Mouse (Mus musculus): ENCODE data around the gene Zmiz1. TPM values are rescaled to one million over a fixed set of nuclear protein-coding genes. Genes with fewer than 3 reads are reported as not detected.

Zmiz1 gene
- polyA plus RNA-seq, 1 experiment = 34.5 TPM

- no peaks in the 10 kb centered on the region for H3K27me3 ChIP-seq (ENCODE audit: control insufficient read depth, insufficient read depth, insufficient read length)
- H3K4me3 ChIP-seq = no peak overlapping the region
- H3K4me2 ChIP-seq (ENCODE audit: low read depth) = no peak overlapping the region
- H3K79me2 ChIP-seq (ENCODE audit: control insufficient read depth, insufficient read depth) = peaks cover 94% of the 10 kb centered on the region
- no peak overlapping the region for H3ac ChIP-seq (ENCODE audit: control insufficient read depth, insufficient read length)
- H3K36me3 ChIP-seq (ENCODE audit: control insufficient read depth, insufficient read depth) = no peaks in the 10 kb centered on the region
- TF ChIP-seq MYOG (IDR thresholded peaks at IDR 0.05; ENCODE audit: control insufficient read depth in 1 of 3, insufficient read depth in 1 of 3, insufficient read length in 2 of 3, low read depth in 2 of 3) = no peak
- peak; percentile 18 for TF ChIP-seq POLR2A (IDR thresholded peaks at IDR 0.05; ENCODE audit: insufficient read length, low read depth)
Observed at GRCm38 (mm10) chr14:25478755-25479154, 19.8 kb downstream of the Zmiz1 start.

- TF ChIP-seq SRF (IDR thresholded peaks at IDR 0.05; ENCODE audit: control insufficient read depth, insufficient read length, low read depth) (no peak), POLR2AphosphoS2 (IDR thresholded peaks at IDR 0.05; ENCODE audit: insufficient read length, low read depth) (peak; percentile 43), USF1 (IDR thresholded peaks at IDR 0.05; ENCODE audit: low read depth) (no peak), E2F4 (IDR thresholded peaks at IDR 0.05; ENCODE audit: insufficient read depth) (no peak), CEBPB (IDR thresholded peaks at IDR 0.05; ENCODE audit: insufficient read depth, poor library complexity, severe bottlenecking) (no peak)
- Histone ChIP-seq H3K36me3 (ENCODE audit: control insufficient read depth, insufficient read depth) (no peaks in the 10 kb centered on the region), H3K4me2 (ENCODE audit: low read depth) (no peak overlapping the region), H3ac (ENCODE audit: control insufficient read depth, insufficient read length) (no peak overlapping the region), H3K4me3 (no peak overlapping the region), H3K79me2 (ENCODE audit: control insufficient read depth, insufficient read depth) (peaks cover 94% of the 10 kb centered on the region), H3K27me3 (ENCODE audit: control insufficient read depth, insufficient read depth, insufficient read length) (no peaks in the 10 kb centered on the region)
Observed at GRCm38 (mm10) chr14:25479841-25480252, 20.9 kb downstream of the Zmiz1 start.

- no peak overlapping the region for H3K4me3 ChIP-seq
- TF ChIP-seq POLR2A (IDR thresholded peaks at IDR 0.05; ENCODE audit: insufficient read length, low read depth) (peak; percentile 0), MYOD1 (IDR thresholded peaks at IDR 0.05; ENCODE audit: control insufficient read depth in 1 of 3, insufficient read length in 2 of 3, low read depth in 2 of 3) (no peak)
- H3ac ChIP-seq (ENCODE audit: control insufficient read depth, insufficient read length) = no peak overlapping the region
- H3K4me2 ChIP-seq (ENCODE audit: low read depth) = no peak overlapping the region
- no peaks in the 10 kb centered on the region for H3K36me3 ChIP-seq (ENCODE audit: control insufficient read depth, insufficient read depth)
- peaks cover 94% of the 10 kb centered on the region for H3K79me2 ChIP-seq (ENCODE audit: control insufficient read depth, insufficient read depth)
- H3K27me3 ChIP-seq (ENCODE audit: control insufficient read depth, insufficient read depth, insufficient read length) = no peaks in the 10 kb centered on the region
Observed at GRCm38 (mm10) chr14:25480443-25480842, 21.5 kb downstream of the Zmiz1 start.

GRCm38 (mm10) chr14:25480916-25481666 is 22.1 kb downstream of the Zmiz1 start:
- H3K36me3 ChIP-seq (ENCODE audit: control insufficient read depth, insufficient read depth) = no peaks in the 10 kb centered on the region
- peaks cover 98% of the 10 kb centered on the region for H3K79me2 ChIP-seq (ENCODE audit: control insufficient read depth, insufficient read depth)
- H3K4me2 ChIP-seq (ENCODE audit: low read depth) = no peak overlapping the region
- no peak overlapping the region for H3K4me3 ChIP-seq
- no peak for TF ChIP-seq TCF3 (IDR thresholded peaks at IDR 0.05; ENCODE audit: insufficient read length, low read depth)
- TF ChIP-seq POLR2AphosphoS2 (IDR thresholded peaks at IDR 0.05; ENCODE audit: insufficient read length, low read depth) = peak; percentile 24
- no peak for TF ChIP-seq MAX (IDR thresholded peaks at IDR 0.05; ENCODE audit: low read depth)
- no peak for TF ChIP-seq MYOD1 (IDR thresholded peaks at IDR 0.05; ENCODE audit: control insufficient read depth in 1 of 3, insufficient read length in 2 of 3, low read depth in 2 of 3)
- H3ac ChIP-seq (ENCODE audit: control insufficient read depth, insufficient read length) = no peak overlapping the region
- H3K27me3 ChIP-seq (ENCODE audit: control insufficient read depth, insufficient read depth, insufficient read length) = no peaks in the 10 kb centered on the region

- H3ac ChIP-seq (ENCODE audit: control insufficient read depth, insufficient read length) = no peak overlapping the region
- TF ChIP-seq MAX (IDR thresholded peaks at IDR 0.05; ENCODE audit: low read depth) = no peak
- no peak for TF ChIP-seq MYOD1 (IDR thresholded peaks at IDR 0.05; ENCODE audit: control insufficient read depth in 1 of 3, insufficient read length in 2 of 3, low read depth in 2 of 3)
- TF ChIP-seq TCF12 (IDR thresholded peaks at IDR 0.05; ENCODE audit: insufficient read depth, poor library complexity, severe bottlenecking) = no peak
- no peak for TF ChIP-seq POLR2AphosphoS2 (IDR thresholded peaks at IDR 0.05; ENCODE audit: insufficient read length, low read depth)
- TF ChIP-seq CEBPB (IDR thresholded peaks at IDR 0.05; ENCODE audit: insufficient read depth, poor library complexity, severe bottlenecking) = no peak
- no peak for TF ChIP-seq E2F4 (IDR thresholded peaks at IDR 0.05; ENCODE audit: insufficient read depth)
- TF ChIP-seq MYOG (IDR thresholded peaks at IDR 0.05; ENCODE audit: control insufficient read depth in 1 of 3, insufficient read depth in 1 of 3, insufficient read length in 2 of 3, low read depth in 2 of 3) = no peak
- no peak for TF ChIP-seq REST (IDR thresholded peaks at IDR 0.05; ENCODE audit: insufficient read depth, insufficient read length)
- no peak for TF ChIP-seq TCF3 (IDR thresholded peaks at IDR 0.05; ENCODE audit: insufficient read length, low read depth)
- no peak for TF ChIP-seq USF1 (IDR thresholded peaks at IDR 0.05; ENCODE audit: low read depth)
- TF ChIP-seq POLR2A (IDR thresholded peaks at IDR 0.05; ENCODE audit: insufficient read length, low read depth) = no peak
- no peak for TF ChIP-seq SRF (IDR thresholded peaks at IDR 0.05; ENCODE audit: control insufficient read depth, insufficient read length, low read depth)
Observed at GRCm38 (mm10) chr14:25481667-25482331, 22.8 kb downstream of the Zmiz1 start.

More at GRCm38 (mm10) chr14:25481667-25482331, 22.8 kb downstream of the Zmiz1 start:
- H3K36me3 ChIP-seq (ENCODE audit: control insufficient read depth, insufficient read depth) = no peaks in the 10 kb centered on the region
- H3K27me3 ChIP-seq (ENCODE audit: control insufficient read depth, insufficient read depth, insufficient read length) = no peaks in the 10 kb centered on the region
- H3K79me2 ChIP-seq (ENCODE audit: control insufficient read depth, insufficient read depth) = peaks cover 99% of the 10 kb centered on the region
- no peak overlapping the region for H3K4me2 ChIP-seq (ENCODE audit: low read depth)
- H3K4me3 ChIP-seq = no peak overlapping the region
